Mouse (Mus musculus) midbrain, embryonic 16.5 days (tissue): ENCODE measurements at regions not wholly inside any gene's neighbourhood (a gene's known extent, or its start where the extent isn't known, plus 50 kb on each side); places are given as distances from the start of the nearest gene placed in this dataset.

ENCODE experiments used
- ATAC-seq: fragments of 200-750 bp; cut with Nextera tagmentation; 2 replicates; pipeline ENCODE4 v1.8.0; 2017; ENCODE audit warnings: moderate TSS enrichment
- H3K27ac ChIP-seq: fragments of 300-500 bp; sonication (generic); 2 replicates; pipeline ENCODE4 v1.5.1; 2014; ENCODE audit warnings: mild to moderate bottlenecking, low read length, mixed read lengths
- H3K27me3 ChIP-seq: fragments of 300-500 bp; sonication (generic); 2 replicates; pipeline ENCODE4 v1.6.1; 2014; ENCODE audit warnings: low read depth, low read length, mixed read lengths; ENCODE audit not compliant: control insufficient read depth, insufficient read depth
- H3K36me3 ChIP-seq: fragments of 300-500 bp; sonication (generic); 2 replicates; pipeline ENCODE4 v1.6.1; 2014; ENCODE audit warnings: mild to moderate bottlenecking, low read length, moderate library complexity, mixed read lengths; ENCODE audit not compliant: control insufficient read depth, insufficient read depth
- H3K4me1 ChIP-seq: fragments of 300-500 bp; sonication (generic); 2 replicates; pipeline ENCODE4 v1.6.1; 2014; ENCODE audit warnings: mild to moderate bottlenecking, low read length, mixed read lengths; ENCODE audit not compliant: control insufficient read depth, insufficient read depth
- H3K4me2 ChIP-seq: fragments of 300-500 bp; sonication (generic); 2 replicates; pipeline ENCODE4 v1.6.1; 2014; ENCODE audit warnings: mild to moderate bottlenecking, low read length, mixed read lengths
- H3K4me3 ChIP-seq: fragments of 300-500 bp; sonication (generic); 2 replicates; pipeline ENCODE4 v1.5.1; 2014; ENCODE audit warnings: low read depth, mild to moderate bottlenecking, low read length, moderate library complexity, mixed read lengths
- H3K9ac ChIP-seq: fragments of 300-500 bp; sonication (generic); 2 replicates; pipeline ENCODE4 v1.6.1; 2014; ENCODE audit warnings: low read depth, low read length, mixed read lengths
- H3K9me3 ChIP-seq: fragments of 300-500 bp; sonication (generic); replicated peaks from 2 replicates; pipeline ENCODE4 v1.6.1; 2014; ENCODE audit warnings: mild to moderate bottlenecking, low read length, mixed read lengths; ENCODE audit not compliant: control insufficient read depth, poor library complexity, severe bottlenecking
- WGBS: fragments of 180-500 bp; shearing (Covaris S2); extraction: QIAGEN DNeasy Blood & Tissue Kit; methylation state at CpG from one replicate; pipeline ENCODE4 v1.1.7; 2014; 5-methylcytosine and 5-hydroxymethylcytosine counted together

DNA sequence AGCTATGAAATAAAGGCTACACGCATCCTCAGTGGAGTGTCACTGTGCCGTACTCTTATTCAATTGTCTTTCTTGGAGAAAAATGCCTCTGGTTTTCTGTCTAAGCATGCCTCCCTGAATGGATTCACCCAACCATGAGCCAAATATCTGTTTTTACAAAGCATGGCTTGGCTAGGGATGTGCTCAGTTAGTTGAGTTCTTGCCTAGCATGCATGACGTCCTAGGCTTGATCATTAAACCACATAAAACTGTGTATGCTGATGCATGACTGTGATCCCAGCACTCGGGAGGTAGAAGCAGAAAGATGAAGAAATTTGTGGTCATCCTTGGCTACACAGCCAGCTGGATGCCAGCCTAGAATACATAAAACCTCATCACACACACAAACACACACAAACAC is 417.3 kb upstream of the Mgmt start:
- ATAC-seq: no peak
- Histone ChIP-seq H3K27me3 (0 out of 2 replicates have a peak, but pooled peaks cover 2% of the 10 kb centered on the region), H3K9ac (no peak overlapping the region), H3K4me2 (no peak overlapping the region), H3K27ac (no peak overlapping the region), H3K4me1 (peaks cover 2% of the 10 kb centered on the region; the same call in 1 of the 2 replicates), H3K36me3 (no peaks in the 10 kb centered on the region), H3K9me3 (no peaks in the 10 kb centered on the region), H3K4me3 (no peak overlapping the region)
- 74% methylated on average over 4 of the region's 4 CpGs for WGBS

DNA sequence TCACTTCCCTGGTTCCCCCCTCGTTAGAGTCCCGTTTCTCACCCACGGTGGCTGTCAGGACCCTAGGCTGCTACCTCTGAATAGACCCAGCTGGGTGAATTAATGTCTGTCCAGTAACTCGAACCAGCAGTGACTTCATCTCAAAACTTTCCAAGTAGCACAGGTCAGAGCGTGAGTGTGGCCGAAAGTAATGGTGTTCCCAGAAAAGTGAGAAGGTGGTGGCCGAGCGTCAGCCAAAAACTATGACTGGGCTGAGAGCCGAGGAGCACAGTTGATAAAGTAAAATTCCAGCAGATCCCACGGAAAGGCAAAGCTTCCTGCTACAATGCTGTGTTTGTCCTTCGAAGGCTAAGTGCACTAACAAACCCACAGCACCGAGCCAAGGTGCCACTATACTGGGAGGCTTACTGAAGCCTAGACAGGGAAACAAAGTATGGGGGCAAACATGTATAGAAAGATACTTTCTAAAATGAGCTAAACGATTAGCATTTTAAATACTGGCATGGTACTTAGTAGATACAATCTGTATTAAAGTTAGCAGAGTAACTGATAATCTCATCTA is 413.7 kb upstream of the Mgmt start:
- H3K27me3 ChIP-seq: no peaks in the 10 kb centered on the region; the same call in 1 of the 2 replicates
- no peaks in the 10 kb centered on the region for H3K36me3 ChIP-seq
- H3K9me3 ChIP-seq: no peaks in the 10 kb centered on the region
- no peak overlapping the region for H3K4me2 ChIP-seq
- no peak overlapping the region for H3K4me3 ChIP-seq
- H3K4me1 ChIP-seq: peaks cover 4% of the 10 kb centered on the region; the same call in 1 of the 2 replicates
- no peak overlapping the region for H3K9ac ChIP-seq
- WGBS: 73% methylated on average over 13 of the region's 13 CpGs
- ATAC-seq: no peak
- no peak overlapping the region for H3K27ac ChIP-seq

DNA sequence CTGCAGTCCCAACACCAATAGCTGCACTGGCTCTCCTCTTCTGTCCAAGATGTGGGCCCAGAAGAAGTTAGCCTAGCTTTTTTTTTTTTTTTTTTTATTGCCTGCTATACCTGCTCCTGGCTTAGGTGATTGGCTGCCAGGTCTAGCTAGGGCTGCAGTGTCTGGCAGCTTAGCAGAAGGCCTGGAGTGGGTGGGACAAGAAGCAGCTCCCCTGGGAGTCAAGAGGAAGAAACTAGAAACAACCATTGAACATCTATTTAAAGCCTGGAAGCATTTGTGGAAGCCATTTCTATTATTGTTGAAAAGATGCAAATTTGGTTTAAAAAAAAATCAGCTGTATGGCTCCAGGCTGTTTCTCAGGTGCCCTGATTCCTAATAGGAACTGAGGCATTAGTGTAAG is 411.2 kb upstream of the Mgmt start:
- Histone ChIP-seq H3K27ac (no peak overlapping the region), H3K36me3 (no peaks in the 10 kb centered on the region), H3K4me3 (no peak overlapping the region), H3K9me3 (no peaks in the 10 kb centered on the region), H3K27me3 (no peaks in the 10 kb centered on the region; the same call in none of the 2 replicates), H3K9ac (no peak overlapping the region), H3K4me1 (peaks cover 7% of the 10 kb centered on the region; the same call in 1 of the 2 replicates), H3K4me2 (no peak overlapping the region)
- no peak for ATAC-seq

DNA sequence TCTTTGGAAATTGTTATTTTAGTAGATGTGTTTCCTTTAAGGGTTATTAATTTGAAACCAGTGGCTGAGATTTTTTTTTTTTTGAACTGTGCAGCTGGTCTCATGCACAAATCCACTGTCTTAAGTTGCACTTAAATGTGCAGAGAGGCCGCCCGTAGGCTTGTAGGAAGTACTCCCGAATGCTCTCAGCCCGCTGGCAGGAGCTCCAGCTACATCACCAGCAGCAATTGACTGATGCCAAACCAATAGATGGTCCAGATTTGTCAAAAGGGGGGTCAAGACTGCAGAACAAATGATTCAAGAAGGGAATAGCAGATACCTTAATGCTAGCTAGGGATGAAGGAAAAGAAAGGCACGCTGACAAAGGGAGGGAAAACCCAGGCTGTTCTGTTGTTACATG is 406.9 kb upstream of the Mgmt start:
- Histone ChIP-seq H3K4me3 (no peak overlapping the region), H3K9ac (no peak overlapping the region), H3K9me3 (no peaks in the 10 kb centered on the region), H3K27me3 (no peaks in the 10 kb centered on the region; the same call in none of the 2 replicates), H3K4me1 (peaks cover 20% of the 10 kb centered on the region), H3K4me2 (no peak overlapping the region), H3K27ac (no peak overlapping the region), H3K36me3 (no peaks in the 10 kb centered on the region)
- no peak for ATAC-seq
- WGBS: 44% methylated on average over 5 of the region's 5 CpGs

DNA sequence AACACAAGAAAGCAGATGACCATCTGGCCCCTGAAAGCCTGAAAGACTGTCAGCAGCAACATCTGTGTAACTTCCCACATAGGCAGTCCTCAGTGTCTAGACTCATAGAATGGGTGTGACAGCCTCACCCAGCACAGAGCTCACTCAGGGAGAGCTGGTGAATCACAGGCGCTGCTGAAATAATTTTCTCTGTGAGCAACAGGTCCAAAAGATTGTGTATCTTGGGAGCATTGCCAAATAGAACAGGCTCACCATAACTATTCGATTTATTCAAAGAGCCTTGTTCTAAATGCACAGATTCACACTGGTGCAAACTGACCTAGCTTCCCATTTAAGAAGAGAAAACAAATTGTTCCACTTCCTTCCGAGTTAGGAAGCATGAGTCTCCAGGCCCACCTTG is 399.6 kb upstream of the Mgmt start:
- peaks cover 32% of the 10 kb centered on the region for H3K4me1 ChIP-seq
- no peak overlapping the region for H3K9ac ChIP-seq
- no peak overlapping the region for H3K27ac ChIP-seq
- H3K4me3 ChIP-seq: no peak overlapping the region
- H3K4me2 ChIP-seq: no peak overlapping the region
- peaks cover 10% of the 10 kb centered on the region for H3K27me3 ChIP-seq
- no peaks in the 10 kb centered on the region for H3K9me3 ChIP-seq
- no peak for ATAC-seq
- H3K36me3 ChIP-seq: no peaks in the 10 kb centered on the region
- 69% methylated on average over 3 of the region's 3 CpGs for WGBS

DNA sequence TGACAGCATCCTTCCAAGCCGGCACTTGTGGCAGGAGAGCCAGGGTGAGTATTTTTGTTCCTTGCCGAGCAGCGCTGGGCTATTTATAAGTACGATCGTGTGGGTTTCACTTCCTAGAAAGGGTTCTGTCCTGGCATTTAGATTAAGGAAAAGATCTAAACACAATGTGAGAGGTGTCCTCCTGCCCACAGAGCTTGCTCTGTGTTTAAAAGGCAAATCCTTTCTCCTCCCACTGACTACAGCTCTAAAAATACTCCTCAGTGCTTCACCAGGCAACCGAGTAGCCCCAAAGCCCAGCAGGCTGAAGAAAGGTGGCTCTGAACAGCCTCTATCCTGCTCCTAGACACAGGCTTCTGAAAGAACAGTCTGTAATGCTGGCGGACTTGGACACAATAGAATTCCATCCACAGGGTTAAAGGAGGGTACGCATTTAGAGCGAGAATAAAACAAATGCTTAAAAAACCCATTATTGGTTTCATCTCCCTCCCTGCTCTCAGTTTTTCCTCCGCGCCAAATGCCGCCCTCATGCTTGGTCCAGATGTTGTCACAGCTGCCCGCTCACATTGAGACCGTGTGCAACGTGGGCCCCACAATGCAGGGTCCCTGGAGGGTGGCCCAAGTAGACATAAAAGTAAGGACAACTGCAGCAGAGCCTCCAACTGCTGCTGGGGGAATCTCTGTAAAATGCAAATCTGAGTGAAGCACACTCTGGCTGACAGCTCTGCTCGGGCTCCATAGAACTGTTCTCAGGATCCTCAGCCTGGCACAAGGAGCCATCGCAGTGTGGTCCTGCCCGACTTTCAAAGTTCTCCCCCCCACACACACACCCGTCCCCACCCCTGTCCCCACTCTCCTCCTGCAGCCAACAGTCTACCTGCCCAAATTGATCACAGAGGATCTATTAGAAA is 397.8 kb upstream of the Mgmt start:
- Histone ChIP-seq H3K27ac (peak overlapping the region; percentile 43), H3K27me3 (peaks cover 13% of the 10 kb centered on the region), H3K4me3 (no peak overlapping the region), H3K9ac (peak overlapping the region; percentile 42), H3K9me3 (no peaks in the 10 kb centered on the region), H3K4me1 (peaks cover 24% of the 10 kb centered on the region), H3K36me3 (no peaks in the 10 kb centered on the region), H3K4me2 (peak overlapping the region; percentile 36)
- no peak; the same call in 1 of the 2 replicates for ATAC-seq
- 14% methylated on average over 19 of the region's 19 CpGs for WGBS

DNA sequence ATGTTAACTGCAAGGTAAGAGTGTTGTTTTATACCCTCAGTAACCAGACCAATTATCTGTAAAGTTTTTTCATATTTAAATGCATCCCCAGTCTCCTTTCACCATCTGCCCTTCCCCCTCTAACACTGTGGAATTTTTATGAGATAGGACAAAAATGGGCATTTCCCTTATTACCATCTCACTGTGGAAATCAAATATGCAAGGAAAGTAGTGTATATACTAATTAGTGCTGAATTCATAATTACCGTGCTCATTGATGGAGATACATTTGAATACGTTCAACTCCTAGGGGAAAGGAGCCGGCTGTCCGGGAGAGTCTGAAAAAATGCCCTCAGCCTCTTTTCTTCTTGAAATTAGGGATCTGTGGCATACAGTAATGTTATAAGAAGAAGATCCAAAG is 394.4 kb upstream of the Mgmt start:
- peaks cover 23% of the 10 kb centered on the region for H3K4me1 ChIP-seq
- no peaks in the 10 kb centered on the region for H3K9me3 ChIP-seq
- no peaks in the 10 kb centered on the region for H3K36me3 ChIP-seq
- H3K4me2 ChIP-seq: no peak overlapping the region
- H3K4me3 ChIP-seq: no peak overlapping the region
- peaks cover 7% of the 10 kb centered on the region; the same call in 1 of the 2 replicates for H3K27me3 ChIP-seq
- no peak overlapping the region for H3K27ac ChIP-seq
- ATAC-seq: peak; percentile 22; the same call in 1 of the 2 replicates
- no peak overlapping the region for H3K9ac ChIP-seq
- 31% methylated on average over 4 of the region's 4 CpGs for WGBS

DNA sequence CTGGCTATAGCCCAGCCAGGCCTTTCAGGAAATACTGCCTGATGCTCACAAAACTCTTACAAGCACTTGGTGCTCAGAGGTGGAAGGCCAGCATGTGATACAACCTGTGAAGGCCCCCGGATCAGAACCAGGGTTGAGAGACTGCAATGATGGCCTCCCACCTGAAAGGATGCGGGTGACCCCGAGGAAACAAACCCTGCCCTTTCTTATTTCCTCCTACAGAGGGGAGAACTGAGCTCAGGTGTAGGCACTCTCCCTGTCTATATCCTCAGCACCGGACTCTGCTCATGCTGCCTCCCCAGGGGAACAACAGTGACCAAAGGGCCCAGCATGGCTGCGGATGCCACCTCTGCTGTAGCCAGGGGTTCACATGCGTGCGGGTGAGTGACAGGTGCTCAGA is 393.3 kb upstream of the Mgmt start:
- Histone ChIP-seq H3K9me3 (no peaks in the 10 kb centered on the region), H3K9ac (no peak overlapping the region), H3K36me3 (no peaks in the 10 kb centered on the region), H3K27ac (peak overlapping the region; percentile 24; the same call in 1 of the 2 replicates), H3K4me2 (no peak overlapping the region), H3K4me3 (no peak overlapping the region), H3K27me3 (peaks cover 10% of the 10 kb centered on the region), H3K4me1 (peaks cover 20% of the 10 kb centered on the region)
- WGBS: 89% methylated on average over 7 of the region's 7 CpGs
- ATAC-seq: no peak
